ENCODE assay signal across 12 mouse cellular contexts in genomic region chr6:88811880-88812400, GRCm38 (mm10). TPM values are rescaled to one million over a fixed set of nuclear protein-coding genes. Genes with fewer than 3 reads are reported as not detected.
A peak's percentile ranks its signal among the peaks of the same experiment; 100 is the strongest.
DNase-seq lines count a peak whose midpoint lies in the region; ATAC-seq and TF ChIP-seq lines count a peak whose summit lies in the region.
"Had no signal": no experiment of that assay in that cellular context is flagged by ENCODE, and none has a peak within 500 bp of the region (broad histone marks: within the 10 kb centered on the region; RNA-seq: fewer than 3 reads in every experiment).

No protein-coding gene starts in this region.

- WGBS in heart, embryonic 16.5 days, result 47% methylated on average over 7 of the region's 7 CpGs
- WGBS in liver, embryonic 16.5 days (ENCODE audit: insufficient replicate concordance), result 35% methylated on average over 7 of the region's 7 CpGs
- 41% methylated on average over 7 of the region's 7 CpGs for WGBS in liver, embryonic 11.5 days
- WGBS in limb, embryonic 10.5 days, result 56% methylated on average over 7 of the region's 7 CpGs

- no peak for TF ChIP-seq POLR2A in cortical plate, adult 2 months (IDR thresholded peaks at IDR 0.05; ENCODE audit: extremely low read depth, insufficient read depth, low read length)

- no peak for TF ChIP-seq CTCF in cortical plate, adult 2 months (IDR thresholded peaks at IDR 0.05; ENCODE audit: extremely low read depth, insufficient read depth, low read length)

- no peaks in the 10 kb centered on the region for H3K9me3 ChIP-seq in heart, embryonic 16.5 days (replicated peaks; ENCODE audit: control insufficient read depth, low read length)
- no peaks in the 10 kb centered on the region for H3K9me3 ChIP-seq in liver, embryonic 16.5 days (replicated peaks; ENCODE audit: control insufficient read depth, low read length)
- no peaks in the 10 kb centered on the region for H3K9me3 ChIP-seq in liver, embryonic 11.5 days (ENCODE audit: control insufficient read depth, low read length)
- no peaks in the 10 kb centered on the region for H3K9me3 ChIP-seq in limb, embryonic 10.5 days (replicated peaks)
- H3K9me3 ChIP-seq: embryonic facial prominence, embryonic 13.5 days had no signal

- no peaks in the 10 kb centered on the region for H3K27me3 ChIP-seq in heart, embryonic 16.5 days (ENCODE audit: control insufficient read depth, insufficient read depth, low read length)
- no peaks in the 10 kb centered on the region for H3K27me3 ChIP-seq in liver, embryonic 16.5 days (ENCODE audit: control insufficient read depth, insufficient read depth, low read depth, low read length)
- H3K27me3 ChIP-seq in liver, embryonic 11.5 days (replicated peaks; ENCODE audit: control insufficient read depth, insufficient read depth, low read length), result no peaks in the 10 kb centered on the region
- H3K27me3 ChIP-seq in limb, embryonic 10.5 days (ENCODE audit: low read depth, poor library complexity, severe bottlenecking), result no peaks in the 10 kb centered on the region
- H3K27me3 ChIP-seq: embryonic facial prominence, embryonic 13.5 days had no signal

- no peak overlapping the region for H3K4me3 ChIP-seq in heart, embryonic 16.5 days (ENCODE audit: low read length)
- no peak overlapping the region for H3K4me3 ChIP-seq in liver, embryonic 16.5 days (ENCODE audit: low read depth, low read length)
- no peak overlapping the region for H3K4me3 ChIP-seq in liver, embryonic 11.5 days (ENCODE audit: low read depth, low read length)
- no peak overlapping the region for H3K4me3 ChIP-seq in cortical plate, adult 2 months (ENCODE audit: insufficient read depth, low read length)
- no peak overlapping the region for H3K4me3 ChIP-seq in limb, embryonic 10.5 days
- H3K4me3 ChIP-seq: embryonic facial prominence, embryonic 13.5 days had no signal

- ATAC-seq in heart, embryonic 16.5 days (replicated peaks; ENCODE audit: extremely low read depth, insufficient read depth, low FRiP score), result no peak
- no peak for ATAC-seq in liver, embryonic 16.5 days (ENCODE audit: low read depth)
- ATAC-seq in liver, embryonic 11.5 days (replicated peaks; ENCODE audit: low FRiP score), result no peak; the same call in 1 of the 2 replicates
- ATAC-seq: midbrain, embryonic 16.5 days had no signal

- H3K36me3 ChIP-seq in heart, embryonic 16.5 days (ENCODE audit: control insufficient read depth, insufficient read depth), result no peaks in the 10 kb centered on the region
- H3K36me3 ChIP-seq in liver, embryonic 16.5 days (ENCODE audit: control insufficient read depth, insufficient read depth), result peaks cover 24% of the 10 kb centered on the region
- no peaks in the 10 kb centered on the region for H3K36me3 ChIP-seq in liver, embryonic 11.5 days (ENCODE audit: control insufficient read depth, insufficient read depth, low read length)
- H3K36me3 ChIP-seq in limb, embryonic 10.5 days, result no peaks in the 10 kb centered on the region
- H3K36me3 ChIP-seq: embryonic facial prominence, embryonic 13.5 days had no signal

- DNase-seq in heart, postnatal 25 days (ENCODE audit: low spot score), result no peak
- no peak for DNase-seq in liver, embryonic 11.5 days (ENCODE audit: low spot score)
- no peak for DNase-seq in limb, embryonic 10.5 days (ENCODE audit: low spot score)
- DNase-seq in thymus, postnatal 0 days (ENCODE audit: low spot score), result no peak
- no peak for DNase-seq in right cerebral cortex, adult 18-20 months
- DNase-seq: cerebellum, postnatal 10 days; kidney, adult 8-10 months had no signal

- peaks cover 17% of the 10 kb centered on the region for H3K4me1 ChIP-seq in heart, embryonic 16.5 days (ENCODE audit: control insufficient read depth, insufficient read depth, low read length)
- H3K4me1 ChIP-seq in liver, embryonic 16.5 days (ENCODE audit: control insufficient read depth, low read depth, low read length), result peaks cover 4% of the 10 kb centered on the region
- 0 out of 2 replicates have a peak, but pooled peaks cover 5% of the 10 kb centered on the region for H3K4me1 ChIP-seq in liver, embryonic 11.5 days (replicated peaks; ENCODE audit: control insufficient read depth, insufficient read depth, low read length)
- peaks cover 13% of the 10 kb centered on the region for H3K4me1 ChIP-seq in cortical plate, adult 2 months (ENCODE audit: control insufficient read depth, insufficient read depth, low read length)
- H3K4me1 ChIP-seq in limb, embryonic 10.5 days, result peaks cover 52% of the 10 kb centered on the region

- intact Hi-C loops in heart, postnatal 25 days (cut with DNase I), result no loop called here

- H3K4me2 ChIP-seq in heart, embryonic 16.5 days (ENCODE audit: low read depth, low read length), result no peak overlapping the region
- H3K4me2 ChIP-seq in liver, embryonic 16.5 days (ENCODE audit: low read depth, low read length), result no peak overlapping the region
- H3K4me2 ChIP-seq in liver, embryonic 11.5 days, result no peak overlapping the region
- H3K4me2 ChIP-seq: embryonic facial prominence, embryonic 13.5 days had no signal

- H3K9ac ChIP-seq in heart, embryonic 16.5 days (ENCODE audit: low read length), result no peak overlapping the region
- H3K9ac ChIP-seq in liver, embryonic 16.5 days (ENCODE audit: low read depth, low read length), result no peak overlapping the region
- H3K9ac ChIP-seq in liver, embryonic 11.5 days (ENCODE audit: low read depth, low read length), result no peak overlapping the region
- H3K9ac ChIP-seq: embryonic facial prominence, embryonic 13.5 days had no signal

- H3K27ac ChIP-seq in heart, embryonic 16.5 days (ENCODE audit: low read length), result peak overlapping the region; percentile 47
- H3K27ac ChIP-seq in liver, embryonic 16.5 days (ENCODE audit: low read length), result 0 out of 2 replicates have a peak overlapping the region, but pooled peaks have one; percentile 27
- H3K27ac ChIP-seq in liver, embryonic 11.5 days (ENCODE audit: low read depth, low read length), result no peak overlapping the region
- H3K27ac ChIP-seq in cortical plate, adult 2 months (ENCODE audit: insufficient read depth, low read length), result peak overlapping the region; percentile 18; the same call in 1 of the 2 replicates
- peak overlapping the region; percentile 61 for H3K27ac ChIP-seq in limb, embryonic 10.5 days
- H3K27ac ChIP-seq: embryonic facial prominence, embryonic 13.5 days had no signal

RNA-seq across cellular contexts. Expression of gene Abtb1, which starts 29.8 kb away (rescaled TPM):
- 28.3 and 31.6 TPM in 2 replicates for polyA plus RNA-seq in heart, embryonic 16.5 days (2015; fragmentation: Nextera tagmentation; extraction: Ambion mirVana)
- total RNA-seq in heart, postnatal 25 days (2021), result 10 to 100 TPM; 21.9 to 23.3 TPM
- polyA plus RNA-seq in liver, embryonic 16.5 days (2015; fragmentation: Nextera tagmentation; extraction: Ambion mirVana), result 61.0 and 65.2 TPM in 2 replicates
- 24.9 and 26.7 TPM in 2 replicates for polyA plus RNA-seq in liver, embryonic 11.5 days (2014; fragmentation: Nextera tagmentation; extraction: Ambion mirVana)
- polyA plus RNA-seq in cortical plate, adult 2 months (2012; rRNA removed), result 88.0 and 90.6 TPM in 2 replicates
- polyA plus RNA-seq in limb, embryonic 10.5 days (2016; fragmentation: Nextera tagmentation; extraction: Ambion mirVana), result 22.9 and 25.3 TPM in 2 replicates
- polyA plus RNA-seq in thymus, postnatal 0 days (2015; fragmentation: Nextera tagmentation; extraction: Ambion mirVana), result 64.7 and 77.2 TPM in 2 replicates
